Mouse (Mus musculus) kidney, adult 2 months (tissue): Measurements from ENCODE around the gene Ppfia1.

Source experiments
- CTCF ChIP-seq: fragments of 200-500 bp; conservative IDR thresholded peaks from 2 replicates; pipeline ENCODE4 v1.5.1; 2011; ENCODE audit warnings: low read depth, mild to moderate bottlenecking, control low read depth, low read length, moderate library complexity, mixed read lengths; ENCODE audit not compliant: insufficient read depth, insufficient read length
- POLR2A ChIP-seq: fragments of 200-500 bp; IDR thresholded peaks from one replicate; pipeline ENCODE4 v1.6.1; 2011; ENCODE audit warnings: low read depth, low read length, control low read depth

- TF ChIP-seq CTCF (no peak), POLR2A (no peak)
These were observed 103.6 kb downstream of the Ppfia1 start for GRCm38 (mm10) chr7:144449637-144450570.
